Mouse (Mus musculus): Measurements from ENCODE around the gene Fth1.
A peak's percentile ranks its signal among the peaks of the same experiment; 100 is the strongest.

DNA sequence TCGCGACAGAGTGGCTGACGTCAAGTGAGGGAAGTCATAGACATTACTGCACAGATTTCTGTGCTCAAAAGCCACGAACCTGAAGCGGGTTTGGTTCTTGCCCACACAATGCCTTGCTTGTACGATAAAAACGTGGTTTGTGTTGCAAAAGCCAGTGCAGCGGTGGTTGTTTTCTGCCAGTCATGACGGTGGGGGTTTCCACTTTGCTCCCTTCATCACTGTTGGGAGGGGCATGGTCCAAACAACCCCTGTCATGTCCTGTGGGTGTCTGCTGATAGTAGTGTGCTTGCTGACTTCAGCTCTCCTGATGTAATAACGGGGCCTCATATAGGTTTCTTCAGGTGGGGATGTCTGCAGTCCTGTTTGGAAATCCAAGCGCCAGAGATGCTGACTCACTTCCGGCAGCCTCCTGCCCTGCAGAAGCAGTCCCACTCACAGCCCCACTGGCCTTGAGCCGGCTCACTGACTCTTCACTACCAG is 41.5 kb upstream of the Fth1 start:
- TF ChIP-seq CTCF (conservative IDR thresholded peaks at IDR 0.05 in 1 of 2, IDR thresholded peaks at IDR 0.05 in 1 of 2; ENCODE audit: low read depth in 2 of 2, low read length in 2 of 2), result no peak
- TF ChIP-seq USF2 (conservative IDR thresholded peaks at IDR 0.05; ENCODE audit: low read depth, low read length), result no peak
- no peak for TF ChIP-seq USF1 (IDR thresholded peaks at IDR 0.05; ENCODE audit: low read depth, low read length)
- no peak for TF ChIP-seq ZNF384 (IDR thresholded peaks at IDR 0.05; ENCODE audit: low read depth, low read length)
- TF ChIP-seq EP300 (IDR thresholded peaks at IDR 0.05; ENCODE audit: low read length), result peak; percentile 72; the same call in 1 of the 2 replicates
- TF ChIP-seq TCF12 (IDR thresholded peaks at IDR 0.05; ENCODE audit: low read depth, low read length), result 0 out of 2 replicates have a peak, but pooled peaks have one; percentile 26
- no peak for TF ChIP-seq POLR2A (IDR thresholded peaks at IDR 0.05; ENCODE audit: low read depth, low read length)
- no peak for TF ChIP-seq RCOR1 (conservative IDR thresholded peaks at IDR 0.05; ENCODE audit: low read depth, low read length)
- no peak for TF ChIP-seq CHD1 (IDR thresholded peaks at IDR 0.05; ENCODE audit: low read depth, low read length)
- TF ChIP-seq UBTF (IDR thresholded peaks at IDR 0.05; ENCODE audit: low read depth, low read length), result no peak
- TF ChIP-seq ZMIZ1 (IDR thresholded peaks at IDR 0.05; ENCODE audit: low read depth, low read length), result no peak

Measured in CH12.LX (cell line).